ENCODE assay signal across 35 mouse cellular contexts in genomic region chr4:4080180-4080579, GRCm38 (mm10). TPM values are rescaled to one million over a fixed set of nuclear protein-coding genes. Genes with fewer than 3 reads are reported as not detected.
DNase-seq lines count a peak whose midpoint lies in the region; ATAC-seq and TF ChIP-seq lines count a peak whose summit lies in the region.
"Had no signal": no experiment of that assay in that cellular context is flagged by ENCODE, and none has a peak within 500 bp of the region (broad histone marks: within the 10 kb centered on the region; RNA-seq: fewer than 3 reads in every experiment).

No protein-coding gene starts in this region.

- no peaks in the 10 kb centered on the region for H3K4me1 ChIP-seq in liver, embryonic 16.5 days (ENCODE audit: control insufficient read depth, low read depth, low read length)
- no peaks in the 10 kb centered on the region for H3K4me1 ChIP-seq in liver, embryonic 12.5 days
- H3K4me1 ChIP-seq: forebrain, embryonic 10.5 days; forebrain, embryonic 13.5 days; heart, embryonic 10.5 days; heart, embryonic 13.5 days; hindbrain, embryonic 12.5 days; hindbrain, embryonic 15.5 days had no signal

- no peak overlapping the region for H3K4me3 ChIP-seq in liver, embryonic 16.5 days (ENCODE audit: low read depth, low read length)
- H3K4me3 ChIP-seq in liver, embryonic 12.5 days: no peak overlapping the region
- H3K4me3 ChIP-seq in macrophage (ENCODE audit: inconsistent target): no peak overlapping the region
- no peak overlapping the region for H3K4me3 ChIP-seq in layer of hippocampus, adult 2 months
- H3K4me3 ChIP-seq: forebrain, embryonic 10.5 days; forebrain, embryonic 13.5 days; gastrocnemius, adult 2 months; heart, adult 2 months; heart, embryonic 10.5 days; heart, embryonic 13.5 days; hindbrain, embryonic 12.5 days; hindbrain, embryonic 15.5 days had no signal

- H3K79me2 ChIP-seq in macrophage (ENCODE audit: inconsistent target): no peaks in the 10 kb centered on the region

- no peaks in the 10 kb centered on the region for H3K9me3 ChIP-seq in liver, embryonic 16.5 days (replicated peaks; ENCODE audit: control insufficient read depth, low read length)
- H3K9me3 ChIP-seq in liver, embryonic 12.5 days (replicated peaks): no peaks in the 10 kb centered on the region
- H3K9me3 ChIP-seq: forebrain, embryonic 10.5 days; forebrain, embryonic 13.5 days; G1E; heart, embryonic 10.5 days; heart, embryonic 13.5 days; hindbrain, embryonic 12.5 days; hindbrain, embryonic 15.5 days had no signal

- no peak overlapping the region for H3K9ac ChIP-seq in liver, embryonic 16.5 days (ENCODE audit: low read depth, low read length)
- H3K9ac ChIP-seq in liver, embryonic 12.5 days: no peak overlapping the region
- H3K9ac ChIP-seq: forebrain, embryonic 13.5 days; forebrain, postnatal 0 days; heart, embryonic 13.5 days; hindbrain, embryonic 12.5 days; hindbrain, embryonic 15.5 days had no signal

- no peaks in the 10 kb centered on the region for H3K27me3 ChIP-seq in liver, embryonic 16.5 days (ENCODE audit: control insufficient read depth, insufficient read depth, low read depth, low read length)
- no peaks in the 10 kb centered on the region for H3K27me3 ChIP-seq in liver, embryonic 12.5 days (replicated peaks)
- H3K27me3 ChIP-seq: CH12.LX; forebrain, embryonic 13.5 days; heart, embryonic 13.5 days; hindbrain, embryonic 12.5 days; hindbrain, embryonic 15.5 days; Patski had no signal

- no peak for TF ChIP-seq CTCF in layer of hippocampus, adult 2 months (conservative IDR thresholded peaks at IDR 0.05)

- ATAC-seq in liver, embryonic 16.5 days (ENCODE audit: low read depth): 0 out of 2 replicates have a peak, but pooled peaks have one; percentile 45
- no peak for ATAC-seq in liver, embryonic 12.5 days
- ATAC-seq in common myeloid progenitor, adult 5-6 weeks (replicated peaks; ENCODE audit: low read depth, poor library complexity, severe bottlenecking): peak; percentile 65; the same call in 1 of the 2 replicates
- ATAC-seq in monocyte, adult 5-6 weeks (replicated peaks; ENCODE audit: insufficient number of reproducible peaks, low FRiP score, low TSS enrichment, poor library complexity, severe bottlenecking): peak; percentile 61; the same call in 1 of the 2 replicates
- ATAC-seq: forebrain, embryonic 13.5 days; forebrain, postnatal 0 days; Patski had no signal

- no peak overlapping the region for H3K4me2 ChIP-seq in liver, embryonic 16.5 days (ENCODE audit: low read depth, low read length)
- no peak overlapping the region for H3K4me2 ChIP-seq in liver, embryonic 12.5 days
- H3K4me2 ChIP-seq: forebrain, embryonic 13.5 days; heart, embryonic 13.5 days; hindbrain, embryonic 12.5 days; hindbrain, embryonic 15.5 days had no signal

- no peaks in the 10 kb centered on the region for H3K36me3 ChIP-seq in liver, embryonic 16.5 days (ENCODE audit: control insufficient read depth, insufficient read depth)
- no peaks in the 10 kb centered on the region for H3K36me3 ChIP-seq in liver, embryonic 12.5 days
- no peaks in the 10 kb centered on the region for H3K36me3 ChIP-seq in macrophage (ENCODE audit: inconsistent target)
- H3K36me3 ChIP-seq: forebrain, embryonic 10.5 days; G1E; heart, embryonic 10.5 days; heart, embryonic 13.5 days; hindbrain, embryonic 12.5 days; hindbrain, embryonic 15.5 days had no signal

- DNase-seq in layer of hippocampus, adult 2 months (ENCODE audit: low spot score in 2 of 2): no peak
- no peak for DNase-seq in ovary, postnatal 10 days (ENCODE audit: low spot score)
- DNase-seq in lung, postnatal 36 days: no peak
- DNase-seq: adrenal gland, postnatal 10 days; adrenal gland, postnatal 36 days; B cell, adult 2 months; cerebellum, adult 11 months; cerebellum, adult 8-10 months; cerebellum, postnatal 10 days; cerebellum, postnatal 36 days; forebrain, postnatal 0 days; gastrocnemius, adult 2 months; gastrocnemius, postnatal 14 days; heart, adult 2 months; heart, postnatal 14 days; heart, postnatal 4 days had no signal

- no peak overlapping the region for H3K27ac ChIP-seq in liver, embryonic 16.5 days (ENCODE audit: low read length)
- H3K27ac ChIP-seq in liver, embryonic 12.5 days: no peak overlapping the region
- peak overlapping the region; percentile 68 for H3K27ac ChIP-seq in macrophage
- no peak overlapping the region for H3K27ac ChIP-seq in layer of hippocampus, adult 2 months
- H3K27ac ChIP-seq: forebrain, embryonic 10.5 days; forebrain, embryonic 13.5 days; gastrocnemius, adult 2 months; heart, adult 2 months; heart, embryonic 10.5 days; heart, embryonic 13.5 days; hindbrain, embryonic 12.5 days; hindbrain, embryonic 15.5 days had no signal

RNA-seq across cellular contexts. Expression of gene Sdr16c6, which starts 2.9 kb away (rescaled TPM):
- not detected in 2 replicates for polyA plus RNA-seq in liver, embryonic 16.5 days (2015; fragmentation: Nextera tagmentation; extraction: Ambion mirVana)
- polyA plus RNA-seq in liver, embryonic 12.5 days (2016; fragmentation: Nextera tagmentation; extraction: Ambion mirVana): not detected in 2 replicates
- not detected in 2 replicates for total RNA-seq in common myeloid progenitor, adult 5-6 weeks (2017)
- not detected for total RNA-seq in macrophage (2018; cell fraction: chromatin; rRNA removed)
- not detected for total RNA-seq in macrophage (2018; cell fraction: cytosol; rRNA removed)
- not detected for total RNA-seq in macrophage (2018; cell fraction: nucleus; rRNA removed)
- not detected in 3 replicates for polyA plus RNA-seq in macrophage (2018)
- total RNA-seq in monocyte, adult 5-6 weeks (2017): not detected in 3 replicates
- total RNA-seq in layer of hippocampus, adult 2 months (2021): not detected
- total RNA-seq: adrenal gland, adult 18-20 months; adrenal gland, postnatal 10 days; adrenal gland, postnatal 36 days; CH12.LX; forebrain, postnatal 0 days; G1E; gastrocnemius, adult 2 months; gastrocnemius, postnatal 14 days; gastrocnemius, postnatal 4 days; heart, adult 2 months; heart, postnatal 14 days; heart, postnatal 4 days had no signal
- polyA plus RNA-seq: embryonic facial prominence, embryonic 11.5 days; forebrain, embryonic 10.5 days; forebrain, embryonic 13.5 days; forebrain, postnatal 0 days; frontal cortex, adult 2 months; G1E; heart, adult 2 months; heart, embryonic 10.5 days; heart, embryonic 13.5 days; heart, embryonic 16.5 days; hindbrain, embryonic 12.5 days; Patski had no signal
